Mouse (Mus musculus): Measurements from ENCODE around the gene Susd1.

DNA sequence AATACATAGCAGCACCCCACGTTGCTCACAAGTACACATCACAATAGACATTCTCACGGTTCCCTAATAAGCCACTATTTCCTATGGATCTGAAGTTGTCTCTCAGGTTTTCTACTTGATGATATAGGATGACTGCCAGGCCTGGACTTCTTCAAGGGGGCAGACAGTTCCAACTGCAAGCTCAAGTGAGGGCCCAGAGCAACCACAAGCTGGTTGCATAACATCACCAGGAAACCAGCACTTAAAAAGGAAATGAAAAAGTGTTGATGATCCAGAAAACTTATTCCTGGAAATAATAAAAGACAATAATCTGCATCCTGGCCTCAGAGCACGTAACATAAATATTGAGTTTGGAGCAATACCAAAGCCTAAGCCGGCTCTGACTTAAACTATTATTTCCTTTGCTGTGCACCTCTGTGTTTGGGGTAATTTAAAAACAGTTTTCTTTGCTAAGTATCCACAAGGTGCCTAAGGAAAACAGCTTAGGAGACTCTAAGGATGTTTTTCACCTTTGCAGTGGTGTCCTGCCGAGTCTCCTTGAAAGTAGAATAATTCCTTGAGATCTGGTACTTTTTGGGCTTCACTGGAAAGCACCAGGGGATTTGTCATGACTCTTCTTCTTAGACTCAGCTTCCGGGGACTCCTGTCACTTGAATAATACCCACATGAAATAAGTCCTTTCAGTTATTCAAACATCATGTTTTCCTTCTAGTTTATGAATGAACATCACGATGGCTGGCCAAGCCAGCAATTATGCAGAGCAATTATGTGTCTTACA, 139.5 kb downstream of the Susd1 start:
- no peak for TF ChIP-seq GATA1 (IDR thresholded peaks at IDR 0.05; ENCODE audit: borderline replicate concordance, low read length)
- no peak for TF ChIP-seq FLI1 (IDR thresholded peaks at IDR 0.05; ENCODE audit: low read length)
